Mouse (Mus musculus) bone marrow, adult 2 months (tissue): ENCODE results near the gene Faap100. TPM values are rescaled to one million over a fixed set of nuclear protein-coding genes. Genes with fewer than 3 reads are reported as not detected.

Experiments used
- H3K27ac ChIP-seq: fragments of 200-500 bp; 2 replicates; pipeline ENCODE4 v1.5.1; 2012; ENCODE audit warnings: low read depth, mild to moderate bottlenecking, control low read depth, inconsistent platforms, low read length; ENCODE audit not compliant: control insufficient read depth, poor library complexity, insufficient read depth
- H3K4me1 ChIP-seq: fragments of 200-500 bp; 2 replicates; pipeline ENCODE4 v1.6.1; 2011; ENCODE audit warnings: low read length; ENCODE audit not compliant: control insufficient read depth, insufficient read depth
- H3K4me3 ChIP-seq: fragments of 200-500 bp; replicated peaks from 2 replicates; pipeline ENCODE3; 2011; ENCODE audit warnings: mild to moderate bottlenecking, low read depth, low read length, control low read depth; ENCODE audit not compliant: control insufficient read depth
- CTCF ChIP-seq: fragments of 200-500 bp; IDR thresholded peaks from 2 replicates; pipeline ENCODE4 v1.5.1; 2011; ENCODE audit warnings: low read length, control low read depth; ENCODE audit not compliant: control insufficient read depth, insufficient read depth
- POLR2A ChIP-seq: fragments of 200-500 bp; IDR thresholded peaks from 2 replicates; pipeline ENCODE4 v1.6.1; 2011; ENCODE audit warnings: low read depth, mild to moderate bottlenecking, control low read depth, low read length, borderline replicate concordance; ENCODE audit not compliant: control insufficient read depth
- WGBS: fragments of 180-500 bp; shearing (Covaris S2); methylation state at CpG from one replicate; pipeline ENCODE4 v1.1.7; 2018; 5-methylcytosine and 5-hydroxymethylcytosine counted together
- polyA plus RNA-seq: library from polyadenylated mRNA; stranded (reverse); fragments of >200 nt; gene quantifications from 2 replicates; pipeline ENCODE4 v1.2.4, GENCODE M21; 2011; ENCODE audit warnings: low replicate concordance; ENCODE audit not compliant: missing spikeins, insufficient read depth, insufficient read length

Faap100 gene
- polyA plus RNA-seq, 1 experiment, result 10.9 TPM

- TF ChIP-seq POLR2A (no peak), CTCF (no peak)
- Histone ChIP-seq H3K4me1 (peaks cover 2% of the 10 kb centered on the region; the same call in 1 of the 2 replicates), H3K27ac (no peak overlapping the region), H3K4me3 (no peak overlapping the region)
- WGBS, result 90% methylated on average over 4 of the region's 4 CpGs
Observed at GRCm38 (mm10) chr11:120341661-120342060, 36.9 kb downstream of the Faap100 start.

GRCm38 (mm10) chr11:120339978-120340513 lies 38.5 kb downstream of the Faap100 start:
- H3K4me1 ChIP-seq, result peaks cover 2% of the 10 kb centered on the region; the same call in 1 of the 2 replicates
- H3K4me3 ChIP-seq, result no peak overlapping the region
- WGBS, result 40% methylated on average over 10 of the region's 10 CpGs
- H3K27ac ChIP-seq, result no peak overlapping the region
- no peak for TF ChIP-seq CTCF

GRCm38 (mm10) chr11:120338786-120339185 lies 39.8 kb downstream of the Faap100 start:
- TF ChIP-seq CTCF, result no peak
- TF ChIP-seq POLR2A, result no peak
- H3K4me3 ChIP-seq, result no peak overlapping the region
- WGBS, result 74% methylated on average over 3 of the region's 3 CpGs
- H3K4me1 ChIP-seq, result peaks cover 2% of the 10 kb centered on the region; the same call in 1 of the 2 replicates
- no peak overlapping the region for H3K27ac ChIP-seq

GRCm38 (mm10) chr11:120337447-120337846 lies 41.1 kb downstream of the Faap100 start:
- TF ChIP-seq CTCF (no peak), POLR2A (no peak)
- Histone ChIP-seq H3K4me3 (no peak overlapping the region), H3K27ac (no peak overlapping the region), H3K4me1 (peaks cover 2% of the 10 kb centered on the region; the same call in 1 of the 2 replicates)
- 63% methylated on average over 2 of the region's 2 CpGs for WGBS

- 79% methylated on average over 6 of the region's 6 CpGs for WGBS
Observed at GRCm38 (mm10) chr11:120335431-120336021, 43.0 kb downstream of the Faap100 start.

GRCm38 (mm10) chr11:120320156-120320555 lies 58.4 kb downstream of the Faap100 start:
- peaks cover 4% of the 10 kb centered on the region for H3K4me1 ChIP-seq
- TF ChIP-seq CTCF (no peak), POLR2A (no peak)
- 89% methylated on average over 10 of the region's 10 CpGs for WGBS
- no peak overlapping the region for H3K4me3 ChIP-seq
- no peak overlapping the region for H3K27ac ChIP-seq

More at GRCm38 (mm10) chr11:120335431-120336021, 43.0 kb downstream of the Faap100 start:
- no peak overlapping the region for H3K27ac ChIP-seq
- H3K4me1 ChIP-seq, result peaks cover 2% of the 10 kb centered on the region; the same call in 1 of the 2 replicates
- TF ChIP-seq POLR2A, result no peak
- TF ChIP-seq CTCF, result no peak
- H3K4me3 ChIP-seq, result no peak overlapping the region

- Histone ChIP-seq H3K4me1 (peaks cover 4% of the 10 kb centered on the region), H3K27ac (no peak overlapping the region), H3K4me3 (no peak overlapping the region)
- 79% methylated on average over 5 of the region's 5 CpGs for WGBS
- TF ChIP-seq CTCF (no peak), POLR2A (no peak)
Observed at GRCm38 (mm10) chr11:120319310-120319709, 59.3 kb downstream of the Faap100 start.

Other genes starting within 250 kb of the Faap100 start
- 23.3 and 37.7 TPM in 2 replicates for gene Slc38a10, start 227.4 kb downstream of the Faap100 start, polyA plus RNA-seq
- gene Bahcc1, start 145.8 kb downstream of the Faap100 start, polyA plus RNA-seq, result 2.2 and 5.8 TPM in 2 replicates
- gene Actg1, start 30.2 kb downstream of the Faap100 start, polyA plus RNA-seq, result 387 and 760 TPM in 2 replicates
- gene Fscn2, start 17.2 kb downstream of the Faap100 start, polyA plus RNA-seq, result not detected in 2 replicates
- gene Nploc4, start 58.9 kb upstream of the Faap100 start, polyA plus RNA-seq, result 30.0 and 30.5 TPM in 2 replicates
- not detected in 2 replicates for gene Tspan10, start 63.9 kb upstream of the Faap100 start, polyA plus RNA-seq
- gene Pde6g, start 74.7 kb upstream of the Faap100 start, polyA plus RNA-seq, result not detected in 2 replicates
- 2.0 and 4.4 TPM in 2 replicates for gene Oxld1, start 79.3 kb upstream of the Faap100 start, polyA plus RNA-seq
- 19.2 and 29.6 TPM in 2 replicates for gene Ccdc137, start 79.4 kb upstream of the Faap100 start, polyA plus RNA-seq
- gene Arl16, start 88.8 kb upstream of the Faap100 start, polyA plus RNA-seq, result 5.5 and 6.7 TPM in 2 replicates
- 60.4 and 87.1 TPM in 2 replicates for gene Mrpl12, start 105.8 kb upstream of the Faap100 start, polyA plus RNA-seq
- gene Slc25a10, start 113.1 kb upstream of the Faap100 start, polyA plus RNA-seq, result 20.6 and 21.0 TPM in 2 replicates
- 0.81 and 1.3 TPM in 2 replicates for gene Gcgr, start 151.9 kb upstream of the Faap100 start, polyA plus RNA-seq
- 72.1 and 86.5 TPM in 2 replicates for gene Mcrip1, start 171.0 kb upstream of the Faap100 start, polyA plus RNA-seq
- gene Ppp1r27, start 172.4 kb upstream of the Faap100 start, polyA plus RNA-seq, result not detected in 2 replicates
- gene P4hb, start 194.5 kb upstream of the Faap100 start, polyA plus RNA-seq, result 86.5 and 236 TPM in 2 replicates
- gene Arhgdia, start 202.9 kb upstream of the Faap100 start, polyA plus RNA-seq, result 112 and 172 TPM in 2 replicates
- gene Alyref, start 219.6 kb upstream of the Faap100 start, polyA plus RNA-seq, result 165 and 174 TPM in 2 replicates
- 26.6 and 32.6 TPM in 2 replicates for gene Anapc11, start 219.7 kb upstream of the Faap100 start, polyA plus RNA-seq
- 3.8 TPM in 1 of 2 replicates, not detected in the other for gene Npb, start 229.7 kb upstream of the Faap100 start, polyA plus RNA-seq
- 45.4 and 46.8 TPM in 2 replicates for gene Pcyt2, start 239.2 kb upstream of the Faap100 start, polyA plus RNA-seq
- gene Sirt7, start 246.5 kb upstream of the Faap100 start, polyA plus RNA-seq, result 67.9 and 138 TPM in 2 replicates